Mouse (Mus musculus) kidney, postnatal 10 days (tissue): ENCODE data around the gene Ly6g5b.

ENCODE experiments used
- DNase-seq: peaks from one replicate; pipeline ENCODE4 v3.0.0; 2021; ENCODE audit warnings: mixed read lengths

Gene Ly6g5b

DNA sequence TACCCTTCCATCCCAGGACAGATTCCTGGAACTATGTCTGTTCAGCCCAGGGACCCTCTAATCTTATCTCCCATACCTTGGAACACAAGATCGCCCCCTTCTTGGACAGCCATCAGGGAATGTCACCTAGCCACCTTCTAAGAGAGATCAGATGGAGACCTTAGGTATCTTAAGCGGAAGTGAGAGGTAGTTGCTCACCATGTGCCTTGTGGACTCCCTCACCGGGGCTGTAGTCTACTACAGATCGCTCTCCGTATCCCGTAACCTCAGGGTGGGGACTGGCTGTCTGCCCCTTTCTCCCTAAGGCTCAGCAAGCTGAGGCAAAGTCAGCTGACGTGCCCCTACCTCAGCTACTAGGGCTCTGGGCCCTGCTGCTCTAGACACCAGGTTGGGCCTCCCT lies 11.1 kb downstream of the Ly6g5b start:
- no peak for DNase-seq

- DNase-seq: peak; percentile 69
Observed at GRCm38 (mm10) chr17:35103221-35103690, 12.0 kb downstream of the Ly6g5b start.

DNA sequence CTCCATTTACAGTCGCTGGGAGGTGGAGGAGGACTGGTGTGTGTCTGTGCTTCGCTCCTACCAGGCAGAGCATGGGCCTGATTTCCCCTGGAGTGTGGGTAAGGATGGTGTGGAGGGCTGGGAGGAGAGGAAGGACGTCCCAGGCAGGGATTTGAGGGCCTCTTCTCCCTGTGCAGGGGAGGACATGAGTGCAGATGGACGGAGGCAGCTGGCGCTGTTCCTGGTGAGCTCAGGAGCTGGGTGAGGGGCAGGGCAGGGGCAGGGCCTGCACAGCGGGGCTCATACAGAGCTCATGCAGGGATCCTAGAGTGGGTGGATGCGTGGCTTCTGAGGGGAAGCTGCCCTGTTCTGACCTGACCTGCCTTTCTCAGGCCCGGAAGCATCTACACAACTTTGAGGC lies 12.9 kb downstream of the Ly6g5b start:
- DNase-seq: no peak

GRCm38 (mm10) chr17:35101161-35101560 lies 14.1 kb downstream of the Ly6g5b start:
- DNase-seq: no peak

DNA sequence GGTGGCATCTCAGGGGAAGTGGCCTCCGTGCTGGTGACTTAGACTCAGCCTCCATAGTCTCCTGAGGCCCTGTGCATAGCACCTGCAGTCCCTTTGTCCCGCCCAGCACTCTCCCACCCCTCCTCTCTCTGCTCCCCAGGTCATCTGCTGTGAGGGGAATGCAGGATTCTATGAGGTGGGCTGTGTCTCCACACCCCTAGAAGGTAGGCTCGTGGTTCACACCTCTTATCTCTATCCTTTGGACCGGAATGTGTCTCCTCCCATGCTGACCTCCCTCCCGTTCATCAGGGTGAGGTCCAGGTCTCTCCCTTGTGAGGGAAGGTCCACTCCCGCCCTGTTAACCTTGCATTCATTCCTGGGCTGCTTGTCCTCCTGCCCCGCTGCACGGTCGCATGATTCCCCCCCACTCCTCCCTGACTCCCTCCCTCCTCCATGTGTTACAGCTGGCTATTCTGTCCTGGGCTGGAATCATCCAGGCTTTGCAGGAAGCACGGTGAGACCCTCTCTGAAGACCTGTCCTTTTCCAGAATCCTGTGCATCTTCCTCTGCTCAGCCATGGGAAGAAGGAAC lies 14.9 kb downstream of the Ly6g5b start:
- DNase-seq: peak; percentile 61

- peak; percentile 60 for DNase-seq
Observed at GRCm38 (mm10) chr17:35097164-35097655, 18.0 kb downstream of the Ly6g5b start.

- DNase-seq: no peak
Observed at GRCm38 (mm10) chr17:35096597-35096996, 18.6 kb downstream of the Ly6g5b start.

GRCm38 (mm10) chr17:35094475-35095365 lies 20.5 kb downstream of the Ly6g5b start:
- DNase-seq: no peak

DNA sequence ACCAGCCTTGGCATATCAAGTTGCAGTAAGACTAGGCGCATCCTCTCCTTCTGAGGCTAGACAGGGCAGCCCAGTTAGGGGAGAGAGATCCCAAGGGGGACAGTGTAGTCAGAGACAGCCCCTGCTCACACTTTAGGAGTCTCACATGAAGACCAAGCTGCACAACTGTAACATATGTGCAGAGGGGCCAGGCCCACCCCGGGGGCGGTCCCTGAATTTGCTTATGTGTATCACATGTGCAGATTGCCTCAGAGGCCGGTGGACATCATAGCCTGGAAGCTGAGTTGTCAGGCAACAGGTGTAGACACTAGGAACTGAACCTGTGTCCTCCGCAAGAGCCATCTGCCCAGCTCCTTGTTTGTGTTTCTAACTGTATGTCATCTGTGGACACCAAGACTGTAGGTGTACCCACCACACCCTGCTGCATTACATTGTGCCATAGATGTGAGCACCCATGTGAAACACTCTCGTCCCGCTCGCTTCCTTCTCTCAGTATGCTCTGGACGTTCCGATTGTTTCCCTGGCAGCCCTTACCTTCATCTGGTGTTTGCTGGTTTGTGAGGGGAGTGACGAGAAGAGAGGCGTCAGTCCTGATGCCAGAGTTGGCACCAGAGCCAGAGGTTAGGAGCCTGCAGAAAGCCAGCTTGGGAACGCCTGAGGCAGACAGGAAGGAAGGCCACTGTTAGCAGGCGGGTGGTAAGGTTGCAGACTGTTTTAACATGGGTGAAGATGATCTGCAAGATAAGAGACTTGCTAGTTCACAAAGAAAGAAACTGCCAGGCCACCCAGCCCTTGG lies 22.6 kb downstream of the Ly6g5b start:
- DNase-seq: no peak

- DNase-seq: no peak
Observed at GRCm38 (mm10) chr17:35090166-35090932, 24.9 kb downstream of the Ly6g5b start.

GRCm38 (mm10) chr17:35088825-35089644 lies 26.2 kb downstream of the Ly6g5b start, which contains the start of gene Abhd16a:
Gene Abhd16a, plus strand, starts transcription at chr17:35089263.
- peak; percentile 97 for DNase-seq

DNA sequence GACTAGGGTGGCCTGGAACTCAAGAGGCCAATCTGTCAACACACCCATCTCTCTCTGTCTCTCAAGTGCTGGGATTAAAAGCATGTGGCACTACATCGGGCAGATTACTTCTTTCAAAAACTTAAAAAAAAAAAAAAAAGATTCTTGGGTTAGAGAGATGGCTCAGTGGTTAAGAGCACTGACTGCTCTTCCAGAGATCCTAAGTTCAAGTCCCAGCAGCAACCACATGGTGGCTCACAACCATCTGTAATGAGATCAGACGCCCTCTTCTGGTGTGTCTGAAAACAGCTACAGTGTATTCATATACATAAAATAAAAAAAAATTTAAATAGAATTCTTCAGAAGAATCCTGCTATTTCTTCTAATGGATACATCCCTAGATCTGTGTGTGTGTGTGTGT lies 27.1 kb downstream of the Ly6g5b start:
- no peak for DNase-seq

- no peak for DNase-seq
Observed at GRCm38 (mm10) chr17:35085208-35085865, 29.9 kb downstream of the Ly6g5b start, which contains the start of gene Ly6g6f. Gene Ly6g6f, minus strand, starts transcription at chr17:35085610.

GRCm38 (mm10) chr17:35083929-35084497 lies 31.2 kb downstream of the Ly6g5b start:
- no peak for DNase-seq

DNA sequence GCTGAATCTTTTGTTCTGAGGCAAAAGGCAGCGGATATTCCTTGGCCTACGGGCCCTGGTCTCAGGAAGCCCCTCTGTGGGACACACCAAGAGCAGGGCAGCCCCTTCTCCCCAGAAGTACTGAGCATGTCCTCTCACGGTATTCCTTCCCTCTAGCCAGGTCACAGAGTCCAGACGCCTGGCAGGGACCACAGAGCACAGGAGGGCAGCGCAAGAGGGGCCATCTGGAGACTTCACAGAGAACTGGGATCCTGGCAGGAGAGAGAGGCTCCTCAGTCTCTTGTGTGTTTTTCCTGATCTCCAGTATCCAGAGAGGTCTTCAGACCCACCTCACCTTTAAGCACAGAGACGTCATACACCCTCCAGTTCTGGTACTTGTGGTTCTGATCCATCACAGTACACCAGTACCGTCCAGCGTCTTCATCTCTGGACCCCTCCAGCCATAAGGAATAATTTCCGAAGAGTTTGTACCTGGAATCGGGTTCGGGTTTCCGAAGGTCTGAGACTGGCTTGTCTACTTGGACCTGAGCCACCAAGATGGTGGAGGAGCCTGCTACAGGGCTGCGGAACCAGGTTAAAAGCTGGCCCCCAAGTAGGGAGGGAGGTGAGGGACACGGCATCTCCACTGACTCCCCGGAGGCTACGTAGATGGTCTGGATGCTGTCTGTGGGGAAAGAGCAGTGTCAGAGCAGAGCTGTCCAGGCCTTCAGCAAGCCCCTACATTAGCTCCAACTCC lies 32.2 kb downstream of the Ly6g5b start:
- DNase-seq: no peak

- no peak for DNase-seq
Observed at GRCm38 (mm10) chr17:35080710-35081109, 34.5 kb downstream of the Ly6g5b start.

- no peak for DNase-seq
Observed at GRCm38 (mm10) chr17:35080248-35080647, 35.0 kb downstream of the Ly6g5b start.

DNA sequence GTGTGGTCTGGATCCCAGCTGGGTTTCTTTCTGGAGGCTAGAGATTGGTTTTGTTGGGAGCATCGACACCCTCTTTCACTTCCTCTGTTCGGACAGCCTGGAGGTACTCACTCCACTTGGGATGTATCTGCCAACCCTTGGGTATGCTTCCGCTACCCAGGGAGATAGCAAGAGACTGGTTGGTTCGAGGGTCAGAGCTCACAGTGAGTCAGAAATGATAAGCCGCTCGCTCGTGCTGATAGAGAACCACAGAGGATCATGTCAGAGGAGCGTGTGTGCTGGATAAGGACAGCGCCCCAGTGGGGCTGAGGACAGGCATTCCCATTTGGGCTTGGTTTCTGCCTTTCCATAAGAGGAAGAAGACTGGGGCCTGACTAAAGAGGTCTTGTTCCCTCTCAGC lies 35.5 kb downstream of the Ly6g5b start:
- DNase-seq: no peak

DNA sequence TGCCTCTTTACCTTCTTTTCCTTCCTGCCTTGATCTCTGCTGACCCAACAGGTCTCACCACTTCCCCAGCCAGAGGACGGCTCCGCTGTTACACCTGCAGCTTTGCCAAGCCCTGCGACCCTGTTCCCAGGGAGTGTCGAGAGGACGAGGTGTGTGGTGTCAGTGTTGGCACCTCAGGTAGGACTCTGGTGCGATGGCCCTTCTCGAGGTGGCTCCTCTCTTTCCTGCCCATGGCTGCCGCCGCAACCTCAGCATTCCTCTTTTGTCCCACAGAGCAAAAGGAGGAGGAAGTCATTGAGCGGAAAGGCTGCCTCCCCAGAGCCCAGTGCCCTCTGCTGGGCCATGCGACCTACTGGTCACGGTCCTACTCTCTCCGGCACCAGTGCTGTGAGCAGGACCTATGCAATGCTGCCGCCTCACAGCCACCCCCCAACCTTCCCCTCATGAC lies 37.4 kb downstream of the Ly6g5b start, which contains the start of gene Ly6g6d:
Gene Ly6g6d (minus strand): TSS at position 280 of the 448 bp plus-strand sequence.
- peak; percentile 81 for DNase-seq
